Mouse (Mus musculus): Measurements from ENCODE around the gene Pax3. TPM values are rescaled to one million over a fixed set of nuclear protein-coding genes. Genes with fewer than 3 reads are reported as not detected.

The Pax3 gene
- polyA plus RNA-seq, 1 experiment from 2014 or later = 0.19 TPM

DNA sequence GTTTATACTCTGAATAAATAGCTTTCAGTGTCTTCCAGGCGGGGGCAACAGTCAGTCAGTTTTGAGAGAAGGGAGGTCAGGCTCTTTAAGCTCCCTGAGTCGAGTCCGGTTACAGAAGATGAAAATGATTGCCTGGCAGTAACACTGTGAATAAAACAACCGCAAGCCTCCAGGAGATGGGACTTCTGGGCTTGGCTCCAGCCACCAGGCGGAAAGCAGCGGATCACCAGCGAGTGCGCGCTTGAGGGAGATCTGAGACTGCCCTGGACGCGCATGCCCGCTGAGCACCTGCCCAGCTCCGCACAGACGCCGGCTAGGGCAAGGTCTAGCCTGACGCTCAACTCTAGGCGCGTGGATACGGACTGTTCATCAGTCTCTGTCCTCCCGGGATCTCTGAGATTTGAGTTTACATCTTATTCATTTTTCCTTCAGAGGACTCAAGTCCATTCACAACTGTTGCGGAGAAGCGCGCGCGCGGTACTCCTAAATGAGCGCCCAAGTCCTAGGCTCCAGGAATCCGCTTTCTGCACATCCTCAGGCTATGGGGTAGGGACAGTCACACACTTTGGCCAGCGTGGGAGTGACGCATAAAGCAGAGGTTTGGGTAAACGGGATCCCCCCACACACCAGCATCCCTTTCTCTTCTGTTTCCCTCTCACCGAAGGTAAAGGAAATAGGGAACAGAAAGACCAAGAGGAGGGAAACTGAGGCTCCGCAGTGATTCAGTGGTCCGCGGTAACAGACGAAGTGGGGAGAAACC is 19.0 kb upstream of the Pax3 start:
- peak overlapping the region; percentile 86 for H3K4me2 ChIP-seq
- H3K4me3 ChIP-seq (ENCODE audit: low read depth, low read length) = peak overlapping the region; percentile 64
- no peaks in the 10 kb centered on the region for H3K36me3 ChIP-seq (ENCODE audit: control insufficient read depth, insufficient read depth, low read length)
- H3K27ac ChIP-seq (ENCODE audit: low read depth, low read length) = no peak overlapping the region
- no peak for ATAC-seq (replicated peaks; ENCODE audit: insufficient number of reproducible peaks, low FRiP score, low TSS enrichment)
- H3K4me1 ChIP-seq (ENCODE audit: control insufficient read depth, insufficient read depth, low read length) = peaks cover 8% of the 10 kb centered on the region
- WGBS (ENCODE audit: insufficient replicate concordance) = 1% methylated on average over 36 of the region's 36 CpGs
- peaks cover 78% of the 10 kb centered on the region for H3K27me3 ChIP-seq (ENCODE audit: control insufficient read depth, insufficient read depth, low read length)
- H3K9me3 ChIP-seq (replicated peaks; ENCODE audit: control insufficient read depth, low read length) = no peaks in the 10 kb centered on the region
- H3K9ac ChIP-seq (ENCODE audit: low read depth, low read length) = no peak overlapping the region

DNA sequence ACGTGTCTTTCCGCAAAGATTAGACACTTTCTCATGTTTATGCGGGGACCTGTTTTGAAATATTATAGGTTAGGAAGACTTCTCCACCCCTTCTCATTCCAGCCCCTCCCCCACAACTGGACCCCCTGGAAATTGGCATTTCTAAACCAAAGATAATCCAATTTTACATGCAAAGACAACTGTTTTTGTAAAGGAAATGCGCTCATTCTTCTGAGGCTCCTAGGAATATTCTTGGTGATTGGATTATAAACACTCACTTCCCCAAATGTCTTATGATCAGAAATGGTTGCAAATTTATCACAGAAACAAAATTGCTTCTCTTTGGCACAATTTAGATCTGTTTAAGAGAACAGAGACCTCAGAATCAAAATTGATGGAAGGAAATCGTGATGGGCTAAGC is 14.1 kb upstream of the Pax3 start:
- Histone ChIP-seq H3K4me2 (no peak overlapping the region), H3K9me3 (replicated peaks; ENCODE audit: control insufficient read depth, low read length) (no peaks in the 10 kb centered on the region), H3K9ac (ENCODE audit: low read depth, low read length) (no peak overlapping the region), H3K27me3 (ENCODE audit: control insufficient read depth, insufficient read depth, low read length) (peaks cover 89% of the 10 kb centered on the region), H3K4me3 (ENCODE audit: low read depth, low read length) (no peak overlapping the region), H3K4me1 (ENCODE audit: control insufficient read depth, insufficient read depth, low read length) (no peaks in the 10 kb centered on the region), H3K36me3 (ENCODE audit: control insufficient read depth, insufficient read depth, low read length) (no peaks in the 10 kb centered on the region), H3K27ac (ENCODE audit: low read depth, low read length) (no peak overlapping the region)
- WGBS (ENCODE audit: insufficient replicate concordance) = 6% methylated on average over 5 of the region's 5 CpGs
- ATAC-seq (replicated peaks; ENCODE audit: insufficient number of reproducible peaks, low FRiP score, low TSS enrichment) = no peak

DNA sequence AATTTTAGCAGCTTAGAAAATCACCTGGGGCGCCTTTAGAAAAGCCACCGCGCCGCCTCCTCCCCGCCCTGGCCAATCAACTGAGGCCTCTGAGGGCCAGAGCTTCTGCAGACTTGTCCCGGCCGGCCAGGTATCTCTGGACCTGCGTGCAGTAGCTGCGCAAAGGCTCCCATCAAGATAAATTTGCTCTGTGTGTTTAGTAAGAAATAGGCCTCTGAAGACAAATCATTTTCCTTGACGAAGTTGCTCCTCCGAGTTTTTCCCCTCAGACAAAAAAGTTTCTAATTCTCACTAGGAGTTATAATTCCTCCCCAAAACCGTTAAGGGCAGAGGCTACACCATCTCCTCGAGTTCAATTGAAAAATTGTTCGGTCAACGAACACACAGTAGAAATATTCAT is 13.6 kb upstream of the Pax3 start:
- H3K27ac ChIP-seq (ENCODE audit: low read depth, low read length) = no peak overlapping the region
- no peak overlapping the region for H3K4me2 ChIP-seq
- no peak for ATAC-seq (replicated peaks; ENCODE audit: insufficient number of reproducible peaks, low FRiP score, low TSS enrichment)
- 1% methylated on average over 15 of the region's 15 CpGs for WGBS (ENCODE audit: insufficient replicate concordance)
- H3K9ac ChIP-seq (ENCODE audit: low read depth, low read length) = no peak overlapping the region
- H3K27me3 ChIP-seq (ENCODE audit: control insufficient read depth, insufficient read depth, low read length) = peaks cover 89% of the 10 kb centered on the region
- H3K4me1 ChIP-seq (ENCODE audit: control insufficient read depth, insufficient read depth, low read length) = no peaks in the 10 kb centered on the region
- no peaks in the 10 kb centered on the region for H3K36me3 ChIP-seq (ENCODE audit: control insufficient read depth, insufficient read depth, low read length)
- H3K4me3 ChIP-seq (ENCODE audit: low read depth, low read length) = no peak overlapping the region
- H3K9me3 ChIP-seq (replicated peaks; ENCODE audit: control insufficient read depth, low read length) = no peaks in the 10 kb centered on the region

DNA sequence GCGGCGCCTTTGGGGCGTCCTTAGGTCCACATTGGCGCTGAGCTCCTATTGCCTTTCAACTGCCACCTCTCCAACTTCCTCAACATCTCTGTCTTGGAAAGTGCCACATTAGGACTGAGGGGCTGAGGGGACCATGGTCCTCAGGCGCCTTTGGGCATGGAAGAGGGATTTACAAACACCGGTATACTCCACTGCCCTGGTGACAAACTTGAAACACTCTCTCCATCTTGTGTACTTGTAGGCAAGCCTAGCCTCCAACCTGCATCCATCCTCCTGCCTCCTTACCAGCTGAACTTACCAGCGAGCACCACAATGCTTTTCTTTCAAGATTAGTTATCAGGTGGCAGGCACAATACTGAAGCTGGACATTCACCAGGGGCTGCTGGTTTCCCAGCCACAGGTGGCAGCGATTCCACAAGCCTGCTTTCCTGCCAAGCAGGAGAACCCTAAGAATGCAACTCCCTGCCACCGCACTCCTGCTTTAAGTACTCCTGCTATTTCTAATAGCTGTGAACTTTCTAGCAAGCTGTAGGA is 11.4 kb upstream of the Pax3 start:
- no peaks in the 10 kb centered on the region for H3K9me3 ChIP-seq (replicated peaks; ENCODE audit: control insufficient read depth, low read length)
- H3K36me3 ChIP-seq (ENCODE audit: control insufficient read depth, insufficient read depth, low read length) = no peaks in the 10 kb centered on the region
- no peak overlapping the region for H3K27ac ChIP-seq (ENCODE audit: low read depth, low read length)
- no peak overlapping the region for H3K4me2 ChIP-seq
- H3K4me3 ChIP-seq (ENCODE audit: low read depth, low read length) = no peak overlapping the region
- H3K27me3 ChIP-seq (ENCODE audit: control insufficient read depth, insufficient read depth, low read length) = peaks cover 99% of the 10 kb centered on the region
- no peak for ATAC-seq (replicated peaks; ENCODE audit: insufficient number of reproducible peaks, low FRiP score, low TSS enrichment)
- 0 out of 2 replicates have a peak, but pooled peaks cover 1% of the 10 kb centered on the region for H3K4me1 ChIP-seq (ENCODE audit: control insufficient read depth, insufficient read depth, low read length)
- H3K9ac ChIP-seq (ENCODE audit: low read depth, low read length) = no peak overlapping the region
- WGBS (ENCODE audit: insufficient replicate concordance) = 2% methylated on average over 9 of the region's 9 CpGs

DNA sequence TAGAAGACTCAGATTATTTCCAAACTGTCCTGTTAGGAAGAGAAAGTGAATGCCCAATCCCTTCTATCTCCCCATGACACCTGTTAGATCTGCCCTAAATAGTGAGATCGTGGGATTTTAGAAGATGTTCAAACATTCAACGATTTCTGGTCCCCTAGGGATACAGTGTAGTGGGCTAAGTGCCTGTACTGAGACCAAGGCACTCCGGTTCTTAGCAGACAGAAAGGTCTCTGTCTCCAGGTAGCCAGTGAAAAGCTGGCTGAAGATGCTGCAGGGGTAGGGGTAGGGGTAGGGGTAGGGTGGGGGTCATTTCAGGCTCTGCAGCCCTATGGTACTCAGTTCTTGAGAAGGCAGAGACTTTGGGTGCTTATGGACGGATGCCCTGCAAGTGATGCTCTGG is 7.4 kb upstream of the Pax3 start:
- Histone ChIP-seq H3K4me1 (ENCODE audit: control insufficient read depth, insufficient read depth, low read length) (0 out of 2 replicates have a peak, but pooled peaks cover 4% of the 10 kb centered on the region), H3K4me3 (ENCODE audit: low read depth, low read length) (peak overlapping the region; percentile 32), H3K36me3 (ENCODE audit: control insufficient read depth, insufficient read depth, low read length) (no peaks in the 10 kb centered on the region), H3K9me3 (replicated peaks; ENCODE audit: control insufficient read depth, low read length) (no peaks in the 10 kb centered on the region), H3K27me3 (ENCODE audit: control insufficient read depth, insufficient read depth, low read length) (peaks cover 95% of the 10 kb centered on the region), H3K27ac (ENCODE audit: low read depth, low read length) (no peak overlapping the region), H3K4me2 (no peak overlapping the region; the same call in 1 of the 2 replicates), H3K9ac (ENCODE audit: low read depth, low read length) (no peak overlapping the region)
- no peak for ATAC-seq (replicated peaks; ENCODE audit: insufficient number of reproducible peaks, low FRiP score, low TSS enrichment)
- 19% methylated on average over 4 of the region's 4 CpGs for WGBS (ENCODE audit: insufficient replicate concordance)

DNA sequence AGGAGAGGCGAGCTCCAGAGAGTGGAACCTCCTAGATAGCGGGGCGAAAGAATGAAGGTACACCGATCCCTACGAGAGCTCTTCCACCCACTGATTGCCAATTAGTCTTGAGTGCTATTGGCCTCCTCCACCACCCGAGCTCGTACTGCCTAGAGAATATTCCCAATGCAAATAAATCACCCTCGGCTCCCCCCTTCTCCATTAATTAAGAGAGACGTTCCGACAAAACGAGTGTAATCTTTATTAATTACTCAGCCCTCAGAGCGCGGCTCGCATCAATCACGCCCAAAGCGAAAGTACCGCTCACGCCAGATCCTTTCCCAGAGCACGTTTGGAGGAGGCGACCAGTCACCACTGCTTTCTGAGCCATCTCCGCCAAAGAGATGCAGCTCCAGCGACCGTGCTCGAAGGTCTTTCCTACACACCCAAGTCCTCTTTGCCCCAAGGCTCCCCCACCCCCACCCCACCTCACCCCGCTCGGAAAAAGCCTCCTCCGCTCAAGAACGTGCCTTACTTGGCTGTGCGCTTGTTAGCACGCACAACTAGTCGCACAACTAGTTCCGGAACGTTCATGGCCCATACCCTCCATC is 6.8 kb upstream of the Pax3 start:
- H3K36me3 ChIP-seq (ENCODE audit: control insufficient read depth, insufficient read depth, low read length) = no peaks in the 10 kb centered on the region
- H3K4me3 ChIP-seq (ENCODE audit: low read depth, low read length) = peak overlapping the region; percentile 32
- H3K9ac ChIP-seq (ENCODE audit: low read depth, low read length) = no peak overlapping the region
- H3K4me1 ChIP-seq (ENCODE audit: control insufficient read depth, insufficient read depth, low read length) = 0 out of 2 replicates have a peak, but pooled peaks cover 4% of the 10 kb centered on the region
- H3K9me3 ChIP-seq (replicated peaks; ENCODE audit: control insufficient read depth, low read length) = no peaks in the 10 kb centered on the region
- ATAC-seq (replicated peaks; ENCODE audit: insufficient number of reproducible peaks, low FRiP score, low TSS enrichment) = no peak
- peak overlapping the region; percentile 55 for H3K4me2 ChIP-seq
- under 1% methylated on average over 33 of the region's 33 CpGs for WGBS (ENCODE audit: insufficient replicate concordance)
- H3K27ac ChIP-seq (ENCODE audit: low read depth, low read length) = no peak overlapping the region
- peaks cover 95% of the 10 kb centered on the region for H3K27me3 ChIP-seq (ENCODE audit: control insufficient read depth, insufficient read depth, low read length)

DNA sequence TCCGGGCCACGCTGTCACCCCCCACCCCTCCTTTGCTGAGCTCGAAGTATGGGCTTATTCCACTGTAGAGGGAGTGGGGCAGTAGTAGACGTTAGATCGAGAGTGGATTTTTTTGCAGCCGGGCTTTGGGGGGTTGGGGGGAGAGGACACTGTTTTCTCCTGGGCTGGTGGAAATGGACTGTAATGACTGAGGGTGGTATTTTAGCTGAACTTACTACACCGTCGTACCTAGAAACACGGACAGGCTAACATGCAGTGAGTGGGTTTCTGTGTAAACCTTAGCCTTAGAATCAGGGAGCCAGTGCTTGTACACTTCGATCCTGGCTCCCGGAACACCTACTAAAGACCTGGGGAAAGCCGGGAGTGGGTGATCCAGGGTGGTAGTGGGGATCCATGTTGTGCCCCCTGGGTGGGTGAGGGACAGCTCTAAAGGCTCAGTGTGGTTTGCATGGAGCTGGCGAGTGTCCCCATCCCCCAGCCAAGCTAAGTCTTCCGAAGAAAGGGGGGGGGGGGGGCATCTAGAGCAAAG is 6.2 kb upstream of the Pax3 start:
- 2% methylated on average over 14 of the region's 14 CpGs for WGBS (ENCODE audit: insufficient replicate concordance)
- Histone ChIP-seq H3K4me1 (ENCODE audit: control insufficient read depth, insufficient read depth, low read length) (0 out of 2 replicates have a peak, but pooled peaks cover 4% of the 10 kb centered on the region), H3K27ac (ENCODE audit: low read depth, low read length) (no peak overlapping the region), H3K9me3 (replicated peaks; ENCODE audit: control insufficient read depth, low read length) (no peaks in the 10 kb centered on the region), H3K27me3 (ENCODE audit: control insufficient read depth, insufficient read depth, low read length) (peaks cover 94% of the 10 kb centered on the region), H3K36me3 (ENCODE audit: control insufficient read depth, insufficient read depth, low read length) (no peaks in the 10 kb centered on the region), H3K4me3 (ENCODE audit: low read depth, low read length) (peak overlapping the region; percentile 32), H3K4me2 (peak overlapping the region; percentile 55), H3K9ac (ENCODE audit: low read depth, low read length) (no peak overlapping the region)
- ATAC-seq (replicated peaks; ENCODE audit: insufficient number of reproducible peaks, low FRiP score, low TSS enrichment) = peak; percentile 46; the same call in 1 of the 2 replicates

DNA sequence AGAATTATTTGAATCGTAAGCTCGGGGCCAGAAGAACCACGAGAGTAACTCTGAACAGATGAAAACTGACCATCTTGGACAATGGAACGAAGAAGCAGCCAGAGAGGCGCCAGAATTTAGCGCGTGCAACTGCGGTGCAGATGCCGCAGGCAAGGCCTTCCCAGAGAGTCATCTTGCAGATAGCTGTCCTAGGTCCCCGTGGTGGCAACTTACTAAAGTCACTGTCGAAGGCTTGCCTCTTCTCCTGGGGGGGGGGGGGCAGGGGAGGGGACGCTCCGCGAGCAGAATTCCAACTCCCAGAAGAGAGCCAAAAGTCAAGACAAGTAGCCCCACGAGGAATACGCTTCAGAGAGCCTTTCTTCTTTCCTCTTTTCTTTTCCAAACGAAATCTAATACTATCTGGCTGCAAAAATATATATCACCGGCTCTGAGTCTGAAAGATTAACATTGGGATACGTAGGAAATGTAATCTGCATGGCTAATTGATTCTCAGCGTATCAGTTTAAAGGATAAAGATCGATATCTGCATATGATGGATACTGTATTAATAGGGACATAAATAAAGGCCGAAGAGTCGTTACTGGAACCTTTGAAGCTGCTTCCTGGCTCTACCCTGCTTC is 5.6 kb upstream of the Pax3 start:
- Histone ChIP-seq H3K4me3 (ENCODE audit: low read depth, low read length) (no peak overlapping the region), H3K4me1 (ENCODE audit: control insufficient read depth, insufficient read depth, low read length) (0 out of 2 replicates have a peak, but pooled peaks cover 4% of the 10 kb centered on the region), H3K4me2 (no peak overlapping the region), H3K9me3 (replicated peaks; ENCODE audit: control insufficient read depth, low read length) (no peaks in the 10 kb centered on the region), H3K9ac (ENCODE audit: low read depth, low read length) (no peak overlapping the region), H3K36me3 (ENCODE audit: control insufficient read depth, insufficient read depth, low read length) (no peaks in the 10 kb centered on the region), H3K27me3 (ENCODE audit: control insufficient read depth, insufficient read depth, low read length) (peaks cover 94% of the 10 kb centered on the region), H3K27ac (ENCODE audit: low read depth, low read length) (no peak overlapping the region)
- no peak for ATAC-seq (replicated peaks; ENCODE audit: insufficient number of reproducible peaks, low FRiP score, low TSS enrichment)
- whole genome bisulfite sequencing (ENCODE audit: insufficient replicate concordance) = 2% methylated on average over 23 of the region's 23 CpGs
